Mouse (Mus musculus) small intestine, adult 2 months (tissue): ENCODE data around the gene Polg2.

Experiments used
- CTCF ChIP-seq: fragments of 200-500 bp; IDR thresholded peaks from 2 replicates; pipeline ENCODE4 v1.5.1; 2012; ENCODE audit warnings: low read depth, mild to moderate bottlenecking, control low read depth, inconsistent platforms, low read length, moderate library complexity, mixed read lengths; ENCODE audit not compliant: insufficient replicate concordance, insufficient read length; ENCODE audit errors: extremely low read depth
- POLR2A ChIP-seq: fragments of 200-500 bp; IDR thresholded peaks from 2 replicates; pipeline ENCODE4 v1.6.1; 2012; ENCODE audit warnings: low read depth, mild to moderate bottlenecking, control low read depth, inconsistent platforms, low read length, moderate library complexity

GRCm38 (mm10) chr11:106724176-106724915 is 55.0 kb downstream of the Polg2 start:
- TF ChIP-seq CTCF (no peak), POLR2A (no peak)
